Mouse (Mus musculus) spleen, postnatal 4 days (tissue): ENCODE measurements at regions not wholly inside any gene's neighbourhood (a gene's known extent, or its start where the extent isn't known, plus 50 kb on each side); places are given as distances from the start of the nearest gene placed in this dataset.

ENCODE experiments used
- DNase-seq, 2 experiments: peaks; one replicate each; pipeline ENCODE4 v3.0.0; 2022; ENCODE audit warnings: low spot score in 2 of 2

- DNase-seq, result no peak
These were observed 245.1 kb downstream of the Rps24 start for GRCm38 (mm10) chr14:24731872-24732525.

- no peak for DNase-seq
These were observed 246.4 kb downstream of the Rps24 start for GRCm38 (mm10) chr14:24733326-24733725.

- no peak for DNase-seq
These were observed 251.9 kb downstream of the Rps24 start for GRCm38 (mm10) chr14:24738869-24739268.

GRCm38 (mm10) chr14:24744451-24744850 lies 257.5 kb downstream of the Rps24 start:
- DNase-seq, result no peak

- no peak for DNase-seq
These were observed 258.8 kb downstream of the Rps24 start for GRCm38 (mm10) chr14:24745730-24746129.

GRCm38 (mm10) chr14:24747471-24747795 lies 260.5 kb downstream of the Rps24 start:
- DNase-seq, result no peak

- DNase-seq, result no peak
These were observed 261.0 kb downstream of the Rps24 start for GRCm38 (mm10) chr14:24747796-24748496.

GRCm38 (mm10) chr14:24748497-24748862 lies 261.6 kb downstream of the Rps24 start:
- no peak for DNase-seq

GRCm38 (mm10) chr14:24749313-24749712 lies 262.4 kb downstream of the Rps24 start:
- no peak for DNase-seq

GRCm38 (mm10) chr14:24751227-24751626 lies 264.3 kb downstream of the Rps24 start:
- DNase-seq, result no peak

GRCm38 (mm10) chr14:24754753-24755152 lies 267.8 kb downstream of the Rps24 start:
- no peak for DNase-seq

- DNase-seq, result no peak
These were observed 268.6 kb downstream of the Rps24 start for GRCm38 (mm10) chr14:24755426-24756117.

GRCm38 (mm10) chr14:24757302-24757701 lies 270.4 kb downstream of the Rps24 start:
- no peak for DNase-seq

GRCm38 (mm10) chr14:24757843-24758242 lies 270.9 kb downstream of the Rps24 start:
- no peak for DNase-seq

GRCm38 (mm10) chr14:24760926-24761325 lies 274.0 kb downstream of the Rps24 start:
- DNase-seq, result no peak

- DNase-seq, result no peak
These were observed 275.7 kb downstream of the Rps24 start for GRCm38 (mm10) chr14:24762468-24763274.

GRCm38 (mm10) chr14:24763275-24763812 lies 276.4 kb downstream of the Rps24 start:
- DNase-seq, result no peak

GRCm38 (mm10) chr14:24763845-24764244 lies 276.9 kb downstream of the Rps24 start:
- no peak for DNase-seq

- DNase-seq, result no peak
These were observed 279.3 kb downstream of the Rps24 start for GRCm38 (mm10) chr14:24766260-24766659.

GRCm38 (mm10) chr14:24766690-24767089 lies 279.8 kb downstream of the Rps24 start:
- DNase-seq, result no peak

- no peak for DNase-seq
These were observed 280.4 kb downstream of the Rps24 start for GRCm38 (mm10) chr14:24767316-24767715.

- no peak for DNase-seq
These were observed 281.0 kb downstream of the Rps24 start for GRCm38 (mm10) chr14:24767964-24768363.
